ENCODE assay signal across 23 mouse cellular contexts in genomic region chrX:142501094-142501493, GRCm38 (mm10).
DNase-seq lines count a peak whose midpoint lies in the region; TF ChIP-seq lines count a peak whose summit lies in the region.
"Had no signal": no experiment of that assay in that cellular context is flagged by ENCODE, and none has a peak within 500 bp of the region (broad histone marks: within the 10 kb centered on the region; RNA-seq: fewer than 3 reads in every experiment).

No protein-coding gene starts in this region.

- no peaks in the 10 kb centered on the region for H3K79me2 ChIP-seq in liver, adult 2 months (ENCODE audit: control insufficient read depth, insufficient read depth, low read length)

- no peak overlapping the region for H3K27ac ChIP-seq in liver, adult 2 months (replicated peaks; ENCODE audit: insufficient read depth, low read depth, low read length)
- H3K27ac ChIP-seq: embryonic facial prominence, embryonic 10.5 days; embryonic facial prominence, embryonic 12.5 days; forebrain, embryonic 13.5 days; forebrain, embryonic 15.5 days had no signal

- 11% methylated on average over 2 of the region's 2 CpGs for WGBS in liver, adult 2 months
- WGBS in lung, adult 2 months = 52% methylated on average over 2 of the region's 2 CpGs

- no peak overlapping the region for H3K4me3 ChIP-seq in liver, adult 2 months (ENCODE audit: insufficient read depth, low read depth, low read length)
- no peak overlapping the region for H3K4me3 ChIP-seq in lung, adult 2 months (replicated peaks; ENCODE audit: extremely low read depth, low read depth, low read length)
- H3K4me3 ChIP-seq: embryonic facial prominence, embryonic 10.5 days; embryonic facial prominence, embryonic 12.5 days; forebrain, embryonic 13.5 days; forebrain, embryonic 15.5 days had no signal

- H3K36me3 ChIP-seq in liver, adult 2 months (ENCODE audit: control insufficient read depth, insufficient read depth, low read length) = no peaks in the 10 kb centered on the region
- H3K36me3 ChIP-seq: embryonic facial prominence, embryonic 10.5 days; embryonic facial prominence, embryonic 12.5 days; forebrain, embryonic 15.5 days; G1E had no signal

- peaks cover 2% of the 10 kb centered on the region; the same call in 1 of the 2 replicates for H3K4me1 ChIP-seq in liver, adult 2 months (ENCODE audit: control insufficient read depth, insufficient read depth, low read length)
- no peaks in the 10 kb centered on the region; the same call in 1 of the 2 replicates for H3K4me1 ChIP-seq in lung, adult 2 months (ENCODE audit: control insufficient read depth, insufficient read depth, low read length)
- H3K4me1 ChIP-seq: embryonic facial prominence, embryonic 10.5 days; embryonic facial prominence, embryonic 12.5 days; forebrain, embryonic 13.5 days; forebrain, embryonic 15.5 days had no signal

- peak; percentile 21 for DNase-seq in kidney, adult 9 months
- DNase-seq in kidney, postnatal 14 days = no peak
- DNase-seq in liver, adult 2 months (ENCODE audit: extremely low read depth, low read depth, low spot score) = peak; percentile 48
- DNase-seq in liver = no peak
- DNase-seq in lung, postnatal 25 days (ENCODE audit: low spot score) = peak; percentile 24
- DNase-seq in lung, adult 2 months = no peak
- DNase-seq in yolk sac, embryonic 10.5 days (ENCODE audit: low spot score) = peak; percentile 38
- no peak for DNase-seq in thymus, adult 18-20 months
- DNase-seq: adrenal gland, adult 8-10 months; adrenal gland, postnatal 14 days; adrenal gland, postnatal 36 days; B cell, adult 2 months; cerebellum, adult 11-12 months; cerebellum, adult 2 months; cerebellum, adult 9-10 months; cerebellum, postnatal 10 days; cerebellum, postnatal 25 days had no signal

- no peak for TF ChIP-seq POLR2A in liver, adult 2 months (IDR thresholded peaks at IDR 0.05; ENCODE audit: extremely low read depth, insufficient read depth, low read length)
- TF ChIP-seq POLR2A in lung, adult 2 months (IDR thresholded peaks at IDR 0.05; ENCODE audit: borderline replicate concordance, extremely low read depth, low read depth, low read length) = no peak

- no peak overlapping the region for H3K9ac ChIP-seq in liver, adult 2 months (ENCODE audit: low read depth, low read length)
- H3K9ac ChIP-seq: embryonic facial prominence, embryonic 12.5 days; forebrain, embryonic 13.5 days; forebrain, embryonic 15.5 days had no signal

- no peaks in the 10 kb centered on the region for H3K27me3 ChIP-seq in liver, adult 2 months (ENCODE audit: control insufficient read depth, insufficient read depth, low read length)
- H3K27me3 ChIP-seq: CH12.LX; forebrain, embryonic 15.5 days had no signal

- TF ChIP-seq CTCF in liver, adult 2 months (IDR thresholded peaks at IDR 0.05; ENCODE audit: low read depth, low read length) = no peak
- TF ChIP-seq CTCF in lung, adult 2 months (IDR thresholded peaks at IDR 0.05; ENCODE audit: insufficient read depth, low read length) = no peak

Comparison
In these comparisons a context has a peak if more than half of its experiments do, and no peak if none do; other contexts are left out.
1. DNase-seq: peak in kidney, adult 9 months (single experiment), liver, adult 2 months (single experiment), lung, postnatal 25 days (single experiment) and yolk sac, embryonic 10.5 days (single experiment); none in kidney, postnatal 14 days (single experiment), liver (single experiment), lung, adult 2 months (single experiment) and thymus, adult 18-20 months (0 of 2).